Mouse (Mus musculus) gastrocnemius, adult 2 months (tissue): ENCODE data around the gene Gm5460. TPM values are rescaled to one million over a fixed set of nuclear protein-coding genes. Genes with fewer than 3 reads are reported as not detected.

ENCODE experiments used
- DNase-seq: peaks from one replicate; pipeline ENCODE4 v3.0.0; 2022
- H3K27ac ChIP-seq: fragments of 200-600 bp; 2 replicates; pipeline ENCODE4 v1.8.1; 2022; ENCODE audit warnings: mild to moderate bottlenecking
- H3K4me3 ChIP-seq: fragments of 200-600 bp; 2 replicates; pipeline ENCODE4 v1.8.1; 2022; ENCODE audit warnings: mild to moderate bottlenecking, moderate library complexity
- CTCF ChIP-seq: fragments of 200-600 bp; IDR thresholded peaks from 2 replicates; pipeline ENCODE4 v1.8.1; 2022; ENCODE audit warnings: antibody characterized with exemption, mild to moderate bottlenecking, moderate library complexity
- intact Hi-C: fragments of 180-260 bp; cut with DNase I; formaldehyde crosslinking; loops from one replicate; pipeline ENCODE4 v1.15.1; 2025
- long read RNA-seq, 2 experiments: library from polyadenylated mRNA; stranded (forward); transcript quantifications; one replicate each; pipeline ENCODE4 v2.0.0; 2021
- total RNA-seq, 2 experiments: library from RNA; stranded (reverse); gene quantifications; 2 replicates each; pipeline ENCODE4 v1.2.3; 2021

Gm5460 gene
- not detected for total RNA-seq
- long read RNA-seq, experiment 1: 0 reads
- long read RNA-seq, experiment 2: 0 reads

DNA sequence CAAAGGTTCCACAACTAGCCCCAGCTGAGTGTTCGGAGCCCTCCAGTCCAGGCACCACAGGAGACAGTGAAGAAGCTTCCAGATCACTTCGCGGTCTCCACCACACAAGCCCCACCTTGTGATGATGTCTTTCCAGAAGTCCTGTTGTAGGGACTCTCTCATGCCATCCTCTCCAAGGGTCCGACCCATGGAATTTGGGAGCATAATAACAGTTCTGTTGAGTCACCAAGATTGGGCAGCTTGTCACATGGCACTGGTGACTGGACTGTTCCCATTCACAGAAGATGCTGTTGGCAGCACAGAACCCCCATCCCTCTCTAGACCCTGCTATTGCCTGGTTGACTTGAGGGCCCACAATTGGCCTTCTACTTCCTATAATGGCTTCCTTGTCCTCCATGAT lies at the start of gene Gm5460:
Gene Gm5460 (plus strand): TSS at position 378 of the 400 bp plus-strand sequence.
- Histone ChIP-seq H3K4me3 (no peak within 1 kb of the TSS), H3K27ac (no peak within 1 kb of the TSS)
- no peak for TF ChIP-seq CTCF
- intact Hi-C loops: no loop called here
- DNase-seq: no peak

DNA sequence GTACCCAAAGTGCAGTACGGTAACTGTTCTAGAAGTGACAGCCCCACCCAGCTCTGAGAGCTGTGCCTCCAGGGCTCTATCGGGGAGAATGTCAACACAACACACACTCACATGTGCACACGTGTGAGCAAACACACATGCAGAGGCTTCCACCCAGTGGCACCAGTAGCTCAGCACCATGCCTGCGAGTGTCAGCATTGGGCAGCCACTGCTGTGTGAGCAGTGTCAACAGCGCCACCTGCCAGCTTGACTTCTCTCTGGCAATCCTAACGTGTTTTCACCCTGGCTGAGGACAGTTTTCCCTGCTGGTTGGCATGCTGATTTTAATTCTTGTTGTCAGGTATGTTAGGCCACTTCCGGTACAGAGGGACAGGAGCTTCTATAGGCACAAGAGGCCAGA lies 43.9 kb upstream of the Gm5460 start:
- no peak for DNase-seq
- TF ChIP-seq CTCF: no peak
- intact Hi-C loops: no loop called here
- H3K27ac ChIP-seq: no peak overlapping the region
- no peak overlapping the region for H3K4me3 ChIP-seq

DNA sequence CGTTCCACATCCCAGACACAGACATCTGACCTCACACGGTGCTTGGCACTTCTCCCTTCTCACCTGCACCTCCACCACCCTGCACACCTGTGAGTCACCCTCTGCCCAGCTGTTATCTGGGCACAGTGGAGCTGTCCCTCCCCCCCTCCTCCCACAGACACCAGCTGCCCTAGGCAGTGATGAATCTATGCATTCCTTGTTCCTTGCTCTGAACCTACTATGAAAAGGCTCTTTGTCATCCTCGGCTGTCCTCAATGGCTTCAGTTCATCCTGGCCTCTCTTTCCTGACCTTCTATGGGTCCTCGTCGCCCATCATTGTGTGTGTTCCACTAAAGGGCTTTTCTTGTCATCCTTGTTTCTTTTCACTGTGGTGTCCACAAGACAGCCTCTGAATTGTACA lies 41.8 kb upstream of the Gm5460 start:
- Histone ChIP-seq H3K4me3 (no peak overlapping the region), H3K27ac (no peak overlapping the region)
- no peak for DNase-seq
- TF ChIP-seq CTCF: no peak
- intact Hi-C loops: no loop called here

DNA sequence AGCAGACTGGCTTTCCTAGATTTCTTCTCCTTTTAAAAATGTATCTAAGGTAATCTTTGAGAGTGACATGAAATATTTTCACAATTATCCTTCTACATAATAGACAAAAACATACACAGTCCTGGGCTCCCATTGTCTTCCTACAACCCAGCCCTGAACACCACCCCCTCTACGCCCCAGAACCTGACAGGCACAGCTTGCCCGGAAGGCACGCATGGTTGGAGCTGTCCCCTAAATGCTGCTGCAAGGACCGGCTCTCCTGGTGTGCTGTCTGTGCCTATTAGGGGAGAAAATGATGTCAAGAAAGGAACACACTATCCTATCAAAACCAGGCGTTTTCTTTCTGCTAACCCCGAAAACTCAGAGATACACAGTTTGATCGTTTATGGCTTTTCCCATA lies 38.8 kb upstream of the Gm5460 start:
- intact Hi-C loops: no loop called here

DNA sequence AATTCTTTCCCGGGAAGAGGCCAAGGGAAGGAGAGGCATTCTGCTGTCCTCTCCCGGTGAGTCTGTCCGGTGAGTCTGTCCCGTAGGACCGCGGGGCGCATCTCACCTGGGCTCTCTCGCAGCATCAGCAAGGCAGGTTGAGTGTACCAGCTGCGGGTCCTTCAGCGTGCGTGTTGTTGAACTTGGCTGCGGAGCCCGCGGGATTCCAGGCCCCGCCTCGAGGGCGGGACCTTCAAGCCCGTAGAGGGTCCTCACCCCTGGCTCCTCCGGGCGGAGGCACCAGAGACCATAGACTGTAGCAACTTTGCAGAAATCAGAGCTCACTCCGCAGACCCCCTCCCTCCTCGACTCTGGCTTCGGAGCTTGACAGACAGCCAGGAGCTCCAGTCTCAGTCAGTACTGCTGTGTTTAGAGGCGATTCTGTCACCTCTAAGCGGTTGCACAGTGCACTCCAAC lies 37.9 kb upstream of the Gm5460 start, which contains the start of gene Zfp488:
Gene Zfp488 (minus strand): TSS at position 161 of the 456 bp plus-strand sequence.
- intact Hi-C loops: no loop called here
- Histone ChIP-seq H3K27ac (no peak within 1 kb of the TSS), H3K4me3 (no peak within 1 kb of the TSS)
- no peak for TF ChIP-seq CTCF
- DNase-seq: no peak

More for the DNA sequence above, 38.8 kb upstream of the Gm5460 start:
- DNase-seq: no peak
- Histone ChIP-seq H3K4me3 (no peak overlapping the region), H3K27ac (no peak overlapping the region)
- TF ChIP-seq CTCF: no peak

DNA sequence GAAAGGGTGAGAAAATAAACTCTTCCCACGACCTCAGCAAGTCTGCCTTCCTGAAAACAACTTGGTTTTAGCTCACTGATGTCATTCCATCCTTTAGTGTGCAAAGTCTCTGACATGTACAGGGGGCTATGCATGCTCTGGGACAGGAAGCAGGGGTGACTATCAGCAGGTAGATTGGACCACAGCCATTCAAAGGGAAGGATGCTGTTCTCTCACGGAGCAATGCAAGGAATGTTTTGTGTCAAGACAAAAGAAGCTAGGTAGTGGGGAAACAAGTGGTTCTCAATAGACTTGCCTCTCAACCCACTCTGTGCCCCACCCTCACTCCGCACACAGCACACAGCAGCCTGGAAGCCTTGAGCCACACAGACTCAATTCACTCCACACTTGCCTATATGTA lies 27.4 kb upstream of the Gm5460 start:
- no peak overlapping the region for H3K4me3 ChIP-seq
- TF ChIP-seq CTCF: no peak
- H3K27ac ChIP-seq: no peak overlapping the region
- intact Hi-C loops: no loop called here
- no peak for DNase-seq

DNA sequence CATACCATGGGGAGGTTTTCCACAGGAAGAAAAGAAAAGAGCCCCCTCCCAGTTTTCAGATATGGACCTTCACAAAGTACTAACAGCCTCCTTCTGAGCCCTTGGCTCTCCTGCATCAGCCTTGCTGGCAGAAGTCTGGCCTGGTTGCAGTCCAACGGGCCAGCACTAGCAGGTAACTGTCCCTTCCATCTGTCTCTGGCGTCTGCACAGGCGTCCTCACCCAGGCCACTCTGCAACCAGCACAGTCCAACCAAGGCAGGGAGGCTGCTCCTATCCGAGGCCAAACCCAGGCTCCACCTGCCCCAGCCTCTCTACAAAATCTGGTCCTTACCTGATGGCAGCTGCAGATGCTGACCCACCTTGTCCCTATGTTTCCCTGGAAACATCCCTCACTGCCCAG lies 24.6 kb upstream of the Gm5460 start:
- no peak for TF ChIP-seq CTCF
- no peak overlapping the region for H3K4me3 ChIP-seq
- intact Hi-C loops: no loop called here
- H3K27ac ChIP-seq: no peak overlapping the region
- DNase-seq: no peak

DNA sequence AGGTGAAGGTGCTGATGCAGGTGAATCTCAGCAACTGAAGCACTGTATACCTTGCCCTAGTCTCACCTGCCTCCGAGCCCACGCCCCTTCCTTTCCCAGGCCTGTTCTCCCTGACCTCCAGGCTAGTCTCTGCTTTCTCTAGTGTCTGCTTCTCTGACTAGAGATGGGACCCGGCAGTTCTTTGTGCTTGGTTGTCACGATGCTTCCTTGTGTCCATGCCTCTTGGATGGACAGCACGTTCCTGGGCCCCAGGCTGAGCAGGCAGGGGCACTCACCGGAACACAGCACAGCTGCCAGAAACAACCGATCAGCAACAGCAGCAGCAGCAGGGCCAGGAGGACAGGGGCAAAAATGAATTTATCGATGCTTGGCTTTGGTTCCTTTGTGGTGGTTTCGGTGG lies 23.5 kb upstream of the Gm5460 start:
- DNase-seq: no peak
- Histone ChIP-seq H3K4me3 (no peak overlapping the region), H3K27ac (no peak overlapping the region)
- intact Hi-C loops: no loop called here
- TF ChIP-seq CTCF: no peak

DNA sequence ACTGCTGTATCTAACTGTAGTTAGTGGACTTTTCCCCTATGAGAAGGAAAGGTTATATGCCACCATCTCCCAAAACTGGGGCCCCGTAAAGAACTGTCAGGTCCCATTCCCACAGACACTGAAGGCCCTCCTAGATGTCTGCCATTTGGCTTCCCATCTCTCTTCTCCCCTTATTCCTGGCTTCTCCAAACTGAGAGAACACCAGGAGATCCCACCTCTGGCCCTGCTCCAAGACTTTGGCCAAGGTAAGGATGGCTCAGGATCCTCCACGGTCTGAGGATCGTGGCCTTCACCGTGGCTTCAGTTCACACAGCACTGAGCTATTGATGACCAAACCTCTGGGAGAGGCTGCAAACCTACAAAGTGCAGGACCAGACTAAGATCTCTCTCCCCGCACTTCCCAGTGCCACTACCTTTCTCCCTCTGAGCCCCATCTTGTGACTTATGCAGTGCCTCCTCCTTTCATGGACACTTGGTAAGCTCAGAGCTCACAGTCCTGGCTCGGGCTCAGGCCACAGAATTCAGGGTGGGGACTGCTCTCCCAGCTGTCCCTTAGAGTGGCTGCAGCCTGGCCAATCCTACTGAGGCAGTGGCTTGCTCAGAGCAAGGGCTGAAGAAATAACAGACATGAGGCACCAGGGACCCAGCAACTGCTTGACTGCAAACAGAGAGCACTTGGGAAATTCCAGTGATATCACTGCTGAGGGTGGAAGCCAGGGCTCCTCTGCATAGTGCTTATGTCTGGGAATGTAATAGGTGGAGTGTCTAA lies 22.9 kb upstream of the Gm5460 start:
- no peak overlapping the region for H3K27ac ChIP-seq
- no peak for TF ChIP-seq CTCF
- DNase-seq: no peak
- intact Hi-C loops: no loop called here
- H3K4me3 ChIP-seq: no peak overlapping the region

DNA sequence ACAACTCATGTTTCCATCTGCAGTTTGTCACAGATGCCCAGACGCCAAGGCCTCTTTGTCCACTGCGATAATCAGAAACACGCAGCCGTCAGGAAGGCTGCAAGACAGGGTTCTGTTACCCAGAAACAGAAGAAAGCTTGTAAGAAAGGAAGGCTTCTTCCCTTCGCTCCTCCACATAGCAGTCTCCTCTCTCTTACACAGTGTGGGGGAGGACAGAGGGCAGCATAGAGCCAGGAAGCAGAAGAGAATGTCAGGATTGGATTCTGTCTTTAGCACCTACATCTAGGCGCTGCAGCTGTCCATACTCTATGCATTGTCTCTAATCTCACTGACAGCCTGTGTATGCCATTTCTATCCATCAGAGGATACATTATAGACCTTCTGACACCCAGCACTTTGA lies 19.1 kb upstream of the Gm5460 start:
- H3K4me3 ChIP-seq: no peak overlapping the region
- no peak for DNase-seq
- no peak for TF ChIP-seq CTCF
- H3K27ac ChIP-seq: no peak overlapping the region
- intact Hi-C loops: no loop called here

DNA sequence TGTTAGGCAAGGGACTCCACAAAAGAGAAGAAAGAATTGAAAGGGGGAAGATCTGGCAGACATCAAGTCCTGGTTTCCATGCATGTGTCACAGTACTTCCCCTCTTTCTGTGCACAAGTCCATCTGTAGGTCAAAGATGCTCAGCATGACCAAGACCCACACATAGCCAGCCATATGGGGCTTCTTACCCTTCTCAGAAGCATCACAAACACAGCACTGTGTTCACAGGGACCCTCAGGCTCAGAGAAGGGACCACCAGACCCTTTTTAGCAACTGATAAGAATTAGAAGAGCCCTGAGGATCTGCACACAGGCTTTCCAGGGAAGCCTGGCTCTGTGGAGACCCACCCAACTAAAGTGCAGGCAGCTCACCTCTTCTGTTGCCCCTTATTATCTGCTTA lies 16.5 kb upstream of the Gm5460 start:
- intact Hi-C loops: no loop called here
- Histone ChIP-seq H3K4me3 (no peak overlapping the region), H3K27ac (no peak overlapping the region)
- DNase-seq: no peak
- TF ChIP-seq CTCF: no peak

DNA sequence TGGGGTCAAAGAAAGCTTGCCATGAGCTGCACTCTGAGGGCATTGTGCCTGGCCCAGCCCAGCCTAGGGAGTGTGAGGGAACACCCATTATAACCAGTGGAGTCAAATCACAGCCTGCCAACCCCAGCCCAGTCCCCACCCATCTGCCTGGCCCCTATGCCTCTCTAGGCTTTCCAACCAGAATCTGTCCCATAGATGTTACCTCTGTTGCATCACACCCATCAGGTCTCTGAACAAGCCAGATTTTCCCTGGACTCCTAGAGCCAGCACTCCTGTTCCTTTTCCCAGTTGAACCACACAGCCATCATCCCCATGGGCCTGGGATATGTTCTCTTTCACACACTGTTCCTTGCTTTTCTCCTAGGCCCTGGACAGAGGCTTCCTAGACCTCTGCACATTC lies 15.1 kb upstream of the Gm5460 start:
- H3K4me3 ChIP-seq: no peak overlapping the region
- intact Hi-C loops: no loop called here
- no peak for DNase-seq
- no peak overlapping the region for H3K27ac ChIP-seq
- TF ChIP-seq CTCF: no peak

DNA sequence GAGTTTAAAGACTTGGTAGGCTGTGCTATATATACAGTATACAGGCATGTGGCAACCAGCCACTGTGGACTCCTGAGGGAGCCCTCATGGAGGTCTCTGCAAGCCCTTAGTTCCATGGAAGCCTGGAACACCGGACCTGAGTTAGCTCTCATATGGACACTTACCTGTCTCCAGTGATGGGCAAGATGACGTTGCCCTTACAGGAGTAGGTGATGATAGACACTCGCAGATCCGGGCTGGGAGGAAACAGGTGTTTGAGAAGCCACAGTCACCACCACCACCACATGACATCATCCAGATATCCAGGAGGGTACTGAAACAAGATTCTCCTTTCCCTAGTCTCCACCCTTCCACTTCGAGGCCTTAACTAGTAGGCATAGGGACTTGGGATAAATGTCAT lies 14.2 kb upstream of the Gm5460 start:
- intact Hi-C loops: no loop called here
- no peak overlapping the region for H3K4me3 ChIP-seq
- no peak overlapping the region for H3K27ac ChIP-seq
- no peak for TF ChIP-seq CTCF
- DNase-seq: no peak

DNA sequence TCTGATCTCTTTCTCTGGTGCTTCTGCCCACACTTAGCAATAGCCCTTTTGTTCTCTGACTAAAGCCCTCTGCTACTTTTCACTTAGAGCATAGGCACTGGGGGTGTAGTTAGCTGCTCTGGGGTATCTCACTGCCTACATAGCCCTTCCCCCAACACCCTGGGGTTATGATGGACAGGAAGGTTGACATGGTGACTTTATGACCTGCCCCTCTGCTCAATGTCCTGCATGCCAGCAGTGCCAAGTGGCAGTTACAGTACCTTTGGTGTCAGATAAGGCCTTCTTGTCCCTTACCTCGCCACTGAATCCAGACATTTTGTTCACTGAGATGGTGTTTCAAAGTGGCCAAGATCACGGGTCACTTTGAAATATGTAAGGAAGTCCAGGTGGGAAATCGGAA lies 1.5 kb upstream of the Gm5460 start, which contains the start of gene Gm30083:
Gene Gm30083 (minus strand): TSS at position 120 of the 400 bp plus-strand sequence.
- H3K27ac ChIP-seq: no peak within 1 kb of the TSS
- H3K4me3 ChIP-seq: no peak within 1 kb of the TSS
- intact Hi-C loops: no loop called here
- no peak for TF ChIP-seq CTCF
- no peak for DNase-seq
